Comparison of ENCODE assay signal across 8 mouse cellular contexts in the genomic region with DNA sequence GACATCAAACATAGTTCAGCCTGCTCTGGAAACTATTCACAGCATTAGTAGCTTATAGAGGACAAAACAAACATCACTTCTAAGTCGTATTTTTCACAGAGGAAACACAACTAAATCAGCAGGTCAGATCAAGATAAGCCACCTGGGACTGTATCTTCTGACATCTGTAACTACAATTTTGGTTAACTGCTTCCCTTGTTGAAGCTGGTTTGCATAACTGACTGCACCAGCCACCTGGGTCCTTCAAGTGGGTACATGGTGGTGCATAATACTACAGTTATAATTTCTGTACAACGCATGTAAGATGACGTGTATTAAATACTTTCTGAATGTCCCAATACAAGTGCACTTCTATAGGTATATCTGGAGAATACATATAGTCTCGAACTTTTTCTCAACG. TPM values are rescaled to one million over a fixed set of nuclear protein-coding genes. Genes with fewer than 3 reads are reported as not detected.
DNase-seq lines count a peak whose midpoint lies in the region; ATAC-seq and TF ChIP-seq lines count a peak whose summit lies in the region.

No protein-coding gene starts in this region.

- H3K27me3 ChIP-seq in lung, embryonic 14.5 days (ENCODE audit: insufficient read depth, low read length), result no peaks in the 10 kb centered on the region
- no peaks in the 10 kb centered on the region for H3K27me3 ChIP-seq in forebrain, embryonic 11.5 days (ENCODE audit: control insufficient read depth, insufficient read depth, low read length)
- H3K27me3 ChIP-seq in liver, embryonic 12.5 days (replicated peaks), result no peaks in the 10 kb centered on the region
- H3K27me3 ChIP-seq in thymus, adult 2 months (ENCODE audit: control insufficient read depth, insufficient read depth, low read length), result no peaks in the 10 kb centered on the region

- TF ChIP-seq CTCF in lung, embryonic 14.5 days (IDR thresholded peaks at IDR 0.05; ENCODE audit: low read depth), result no peak
- TF ChIP-seq CTCF in thymus, adult 2 months (IDR thresholded peaks at IDR 0.05; ENCODE audit: borderline replicate concordance, control insufficient read depth, extremely low read depth, insufficient read depth, low read length, poor library complexity), result no peak

- H3K4me3 ChIP-seq in lung, embryonic 14.5 days (ENCODE audit: low read depth, low read length), result peak overlapping the region; percentile 96
- peak overlapping the region; percentile 70 for H3K4me3 ChIP-seq in forebrain, embryonic 11.5 days (ENCODE audit: low read depth, low read length)
- peak overlapping the region; percentile 90 for H3K4me3 ChIP-seq in liver, embryonic 12.5 days
- H3K4me3 ChIP-seq in thymus, adult 2 months (ENCODE audit: control insufficient read depth, insufficient read depth, low read length), result no peak overlapping the region

- H3K27ac ChIP-seq in lung, embryonic 14.5 days (ENCODE audit: low read depth), result no peak overlapping the region
- H3K27ac ChIP-seq in forebrain, embryonic 11.5 days (ENCODE audit: low read depth, low read length), result no peak overlapping the region
- no peak overlapping the region for H3K27ac ChIP-seq in liver, embryonic 12.5 days
- H3K27ac ChIP-seq in thymus, adult 2 months (ENCODE audit: control insufficient read depth, insufficient read depth, low read length), result peak overlapping the region; percentile 87; the same call in 1 of the 2 replicates

- peaks cover 27% of the 10 kb centered on the region for H3K36me3 ChIP-seq in lung, embryonic 14.5 days (ENCODE audit: insufficient read depth)
- peaks cover 6% of the 10 kb centered on the region; the same call in 1 of the 2 replicates for H3K36me3 ChIP-seq in forebrain, embryonic 11.5 days (ENCODE audit: control insufficient read depth, insufficient read depth, low read length)
- peaks cover 25% of the 10 kb centered on the region for H3K36me3 ChIP-seq in liver, embryonic 12.5 days
- H3K36me3 ChIP-seq in thymus, adult 2 months (ENCODE audit: control insufficient read depth, insufficient read depth, low read length), result peaks cover 29% of the 10 kb centered on the region

- no peak for DNase-seq in lung, embryonic 14.5 days
- DNase-seq in lung, postnatal 10 days, result no peak
- DNase-seq in forebrain, embryonic 11.5 days (ENCODE audit: low spot score), result no peak
- DNase-seq in thymus, adult 2 months, result peak; percentile 49
- DNase-seq in right cerebral cortex, postnatal 4 days, result no peak
- no peak for DNase-seq in right cerebral cortex, postnatal 25 days
- no peak for DNase-seq in frontal cortex, postnatal 10 days (ENCODE audit: low spot score in 2 of 2)

- 33% methylated on average over 5 of the region's 5 CpGs for WGBS in lung, embryonic 14.5 days
- 51% methylated on average over 5 of the region's 5 CpGs for WGBS in forebrain, embryonic 11.5 days
- 29% methylated on average over 5 of the region's 5 CpGs for WGBS in liver, embryonic 12.5 days (ENCODE audit: insufficient replicate concordance)
- 3% methylated on average over 5 of the region's 5 CpGs for WGBS in thymus, adult 2 months

- H3K9me3 ChIP-seq in lung, embryonic 14.5 days (ENCODE audit: low read depth, low read length), result no peaks in the 10 kb centered on the region
- no peaks in the 10 kb centered on the region for H3K9me3 ChIP-seq in forebrain, embryonic 11.5 days (ENCODE audit: control insufficient read depth, low read length)
- no peaks in the 10 kb centered on the region for H3K9me3 ChIP-seq in liver, embryonic 12.5 days (replicated peaks)

- H3K4me2 ChIP-seq in lung, embryonic 14.5 days, result peak overlapping the region; percentile 86
- H3K4me2 ChIP-seq in forebrain, embryonic 11.5 days (ENCODE audit: low read depth, low read length, severe bottlenecking), result peak overlapping the region; percentile 71
- H3K4me2 ChIP-seq in liver, embryonic 12.5 days, result peak overlapping the region; percentile 85

- ATAC-seq in lung, embryonic 14.5 days (ENCODE audit: insufficient read depth), result no peak
- no peak for ATAC-seq in forebrain, embryonic 11.5 days (replicated peaks; ENCODE audit: low FRiP score)
- no peak for ATAC-seq in liver, embryonic 12.5 days

- H3K4me1 ChIP-seq in lung, embryonic 14.5 days (ENCODE audit: insufficient read depth), result peaks cover 9% of the 10 kb centered on the region
- peaks cover 11% of the 10 kb centered on the region; the same call in 1 of the 2 replicates for H3K4me1 ChIP-seq in forebrain, embryonic 11.5 days (replicated peaks; ENCODE audit: control insufficient read depth, insufficient read depth, low read length)
- peaks cover 42% of the 10 kb centered on the region for H3K4me1 ChIP-seq in liver, embryonic 12.5 days
- H3K4me1 ChIP-seq in thymus, adult 2 months (replicated peaks; ENCODE audit: control insufficient read depth, insufficient read depth, low read length), result peaks cover 22% of the 10 kb centered on the region

- peak overlapping the region; percentile 59; the same call in 1 of the 2 replicates for H3K9ac ChIP-seq in lung, embryonic 14.5 days
- peak overlapping the region; percentile 12; the same call in 1 of the 2 replicates for H3K9ac ChIP-seq in forebrain, embryonic 11.5 days (ENCODE audit: low read length)
- H3K9ac ChIP-seq in liver, embryonic 12.5 days, result peak overlapping the region; percentile 75; the same call in 1 of the 2 replicates

- no peak for TF ChIP-seq POLR2A in thymus, adult 2 months (IDR thresholded peaks at IDR 0.05; ENCODE audit: control insufficient read depth, extremely low read depth, insufficient read depth, low read length, poor library complexity)

RNA-seq across cellular contexts. Expression of gene Lig4, which starts 2.2 kb away (rescaled TPM):
- polyA plus RNA-seq in lung, embryonic 14.5 days (2014; fragmentation: Nextera tagmentation; extraction: Ambion mirVana), result 5.7 and 6.0 TPM in 2 replicates
- polyA plus RNA-seq in forebrain, embryonic 11.5 days (2014; fragmentation: Nextera tagmentation; extraction: Ambion mirVana), result 10.0 and 11.5 TPM in 2 replicates
- polyA plus RNA-seq in liver, embryonic 12.5 days (2016; fragmentation: Nextera tagmentation; extraction: Ambion mirVana), result 1.6 and 2.0 TPM in 2 replicates
- polyA plus RNA-seq in thymus, adult 2 months (2012; rRNA removed), result 16.0 and 18.3 TPM in 2 replicates

RNA-seq across cellular contexts. Expression of gene Abhd13, which starts 2.2 kb away (rescaled TPM):
- polyA plus RNA-seq in lung, embryonic 14.5 days (2014; fragmentation: Nextera tagmentation; extraction: Ambion mirVana), result 20.5 and 20.6 TPM in 2 replicates
- 20.5 and 23.1 TPM in 2 replicates for polyA plus RNA-seq in forebrain, embryonic 11.5 days (2014; fragmentation: Nextera tagmentation; extraction: Ambion mirVana)
- polyA plus RNA-seq in liver, embryonic 12.5 days (2016; fragmentation: Nextera tagmentation; extraction: Ambion mirVana), result 8.3 and 8.5 TPM in 2 replicates
- polyA plus RNA-seq in thymus, adult 2 months (2012; rRNA removed), result 10.5 and 10.9 TPM in 2 replicates

RNA-seq across cellular contexts. Expression of gene Tnfsf13b, which starts 31.0 kb away (rescaled TPM):
- 5.1 and 6.5 TPM in 2 replicates for polyA plus RNA-seq in lung, embryonic 14.5 days (2014; fragmentation: Nextera tagmentation; extraction: Ambion mirVana)
- 0.12 and 0.37 TPM in 2 replicates for polyA plus RNA-seq in forebrain, embryonic 11.5 days (2014; fragmentation: Nextera tagmentation; extraction: Ambion mirVana)
- polyA plus RNA-seq in liver, embryonic 12.5 days (2016; fragmentation: Nextera tagmentation; extraction: Ambion mirVana), result 0.06 and 0.15 TPM in 2 replicates
- 1.5 and 1.7 TPM in 2 replicates for polyA plus RNA-seq in thymus, adult 2 months (2012; rRNA removed)

Comparison
In these comparisons a context has a peak if more than half of its experiments do, and no peak if none do; other contexts are left out.
1. H3K9ac ChIP-seq: peak in every context shown above with its lines; median percentile 75 in liver, embryonic 12.5 days; 59 in lung, embryonic 14.5 days; 12 in forebrain, embryonic 11.5 days.